Mouse (Mus musculus) 416B (cell line): ENCODE results near the gene Supt7l.

Experiments used
- DNase-seq: peaks from one replicate; pipeline ENCODE4 v3.0.0; 2011; ENCODE audit warnings: low read depth

The Supt7l gene

GRCm38 (mm10) chr5:31527707-31528106, at the start of gene Supt7l:
Gene Supt7l, minus strand, starts transcription at chr5:31527807.
- DNase-seq, result peak; percentile 10

GRCm38 (mm10) chr5:31576539-31576975, 49.0 kb upstream of the Supt7l start:
- peak; percentile 98 for DNase-seq

GRCm38 (mm10) chr5:31573722-31574121, 46.1 kb upstream of the Supt7l start:
- no peak for DNase-seq

DNA sequence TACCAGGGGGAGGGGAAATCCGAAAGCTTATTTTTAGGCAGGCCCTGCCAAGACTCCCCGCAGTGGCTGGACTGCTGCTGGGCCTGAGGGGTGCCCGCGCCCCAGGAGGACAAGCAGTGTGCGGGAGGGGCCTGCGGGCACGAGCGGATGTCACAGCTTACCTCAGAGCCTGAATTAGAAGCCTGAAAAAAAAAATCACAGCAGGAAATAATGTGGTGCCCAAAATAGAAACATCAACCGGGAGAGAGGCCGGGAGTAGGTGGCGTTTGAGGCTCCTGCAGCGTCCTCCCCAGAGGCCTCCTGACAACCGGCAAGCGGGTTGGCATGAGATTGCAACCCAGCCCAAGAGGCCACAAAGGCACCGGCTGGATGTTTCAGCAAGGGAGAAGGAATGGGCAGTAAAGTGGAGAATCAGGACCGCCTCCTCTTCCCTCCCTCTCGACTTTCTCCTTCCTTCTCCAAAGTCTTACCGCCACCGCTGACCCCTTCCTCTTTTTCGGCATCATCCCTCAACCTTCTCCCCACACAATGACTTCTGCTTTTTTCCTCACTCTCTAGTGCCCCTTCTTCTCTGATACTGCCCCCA, 43.5 kb upstream of the Supt7l start:
- DNase-seq, result peak; percentile 60

DNA sequence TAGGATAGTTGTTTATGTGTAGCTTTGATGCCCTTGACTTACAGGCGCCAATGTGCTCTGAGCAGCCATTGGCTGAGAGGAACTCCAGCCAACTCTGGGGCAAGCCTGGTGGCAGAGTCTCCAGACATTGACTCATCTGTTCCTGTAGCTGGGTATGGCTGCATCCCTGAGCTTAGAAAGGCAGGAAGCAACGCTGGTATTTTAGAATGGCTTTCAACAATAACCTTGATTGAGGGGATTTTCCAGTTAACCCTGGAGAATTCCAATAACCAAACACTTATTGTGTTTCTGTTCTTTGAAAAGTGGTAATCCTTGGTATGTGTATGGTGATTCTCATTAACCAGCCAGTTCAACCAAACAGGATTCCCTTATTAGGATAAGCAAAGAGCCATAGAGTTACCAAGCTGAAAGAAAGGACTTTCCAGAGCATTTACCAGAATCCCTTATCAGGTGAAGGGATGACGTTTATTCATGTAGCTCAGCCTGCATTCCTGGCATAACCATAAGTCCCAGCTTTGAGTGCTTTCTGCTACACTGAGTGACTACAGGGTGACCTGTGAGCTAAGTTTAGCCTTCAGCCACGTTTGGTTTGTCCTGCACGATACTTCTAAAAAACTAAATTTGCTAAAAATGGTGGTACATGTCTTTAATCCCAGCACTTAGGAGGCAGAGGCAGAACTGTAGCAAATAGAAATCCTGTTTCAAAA, 40.5 kb upstream of the Supt7l start:
- DNase-seq, result peak; percentile 24

DNA sequence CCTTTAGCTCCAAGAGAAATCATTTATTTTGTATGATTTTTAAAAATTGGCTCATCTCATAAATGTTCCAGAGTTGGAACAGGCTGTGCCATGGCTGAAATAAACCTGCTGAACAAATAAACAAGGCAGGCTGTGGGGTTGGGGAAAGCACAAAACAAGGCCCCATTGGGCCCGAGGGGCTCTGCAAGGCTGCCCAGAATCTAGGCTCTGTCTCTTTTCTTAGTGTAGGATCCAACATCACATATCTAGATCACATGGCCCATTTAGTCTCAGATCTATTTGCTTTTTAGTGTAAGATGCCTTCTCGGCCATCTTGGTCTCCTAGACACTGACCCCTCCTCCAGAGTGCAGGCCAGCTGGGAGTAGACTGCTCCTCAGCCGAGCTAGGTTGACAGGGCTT, 38.9 kb upstream of the Supt7l start:
- no peak for DNase-seq

DNA sequence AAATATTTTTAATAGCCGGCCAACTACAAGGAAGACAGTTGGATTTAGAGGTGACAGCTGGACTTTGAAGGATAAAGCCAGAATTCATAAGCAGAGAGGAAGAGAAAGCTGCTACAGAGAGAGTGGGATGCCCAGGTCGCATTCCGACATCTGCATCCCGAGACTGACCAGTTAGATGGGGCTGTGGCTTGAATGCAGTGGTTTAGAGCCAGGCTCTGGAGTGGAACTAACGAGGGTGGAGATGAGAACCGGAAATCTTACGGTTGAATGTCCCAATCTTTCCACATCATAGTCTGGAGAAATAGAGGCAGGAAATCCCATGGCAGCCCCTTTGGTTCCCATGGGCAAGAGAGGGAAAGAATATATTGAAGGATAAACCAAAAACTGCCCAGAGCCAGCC, 38.4 kb upstream of the Supt7l start:
- no peak for DNase-seq

DNA sequence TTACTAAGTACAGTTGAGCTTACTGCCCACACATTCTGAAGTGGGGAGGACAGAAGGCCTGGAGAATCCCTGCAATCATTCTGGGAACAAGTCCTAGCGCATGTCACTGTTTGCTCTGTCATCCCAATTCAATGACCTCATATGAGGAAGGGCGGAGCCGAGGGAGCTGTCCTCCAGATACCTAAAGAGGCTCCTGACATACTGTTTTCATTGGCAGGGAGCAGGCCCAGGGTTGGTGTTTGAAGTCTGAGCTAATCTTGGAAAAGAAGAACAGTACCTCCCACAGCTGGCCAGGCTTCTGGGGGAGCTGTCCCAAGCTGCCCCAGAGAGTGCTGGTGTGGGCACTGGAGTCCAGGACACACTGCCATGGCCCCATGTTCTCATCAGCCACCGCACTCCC, 37.4 kb upstream of the Supt7l start:
- DNase-seq, result no peak

GRCm38 (mm10) chr5:31563905-31564304, 36.3 kb upstream of the Supt7l start:
- DNase-seq, result no peak

DNA sequence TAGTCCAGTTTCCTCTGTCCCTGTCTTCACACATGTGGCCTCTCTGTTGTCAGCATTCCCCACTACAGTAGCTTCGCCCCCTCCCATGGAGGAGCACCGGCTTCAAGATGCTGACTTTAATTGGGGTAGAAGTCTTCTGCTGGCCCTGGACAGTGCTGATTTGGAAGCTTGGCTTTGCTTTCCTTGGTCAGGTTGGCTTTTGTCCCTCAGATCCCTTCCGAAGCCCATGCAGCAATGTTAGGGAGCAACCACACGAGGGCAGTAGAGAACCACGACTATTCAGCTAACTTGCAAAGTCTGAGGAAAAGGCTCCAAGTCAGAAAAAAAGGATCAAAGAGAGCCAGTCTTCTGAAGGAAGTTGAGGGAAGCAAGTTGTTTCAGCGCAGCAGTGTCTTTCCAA, 35.9 kb upstream of the Supt7l start:
- DNase-seq, result peak; percentile 81

DNA sequence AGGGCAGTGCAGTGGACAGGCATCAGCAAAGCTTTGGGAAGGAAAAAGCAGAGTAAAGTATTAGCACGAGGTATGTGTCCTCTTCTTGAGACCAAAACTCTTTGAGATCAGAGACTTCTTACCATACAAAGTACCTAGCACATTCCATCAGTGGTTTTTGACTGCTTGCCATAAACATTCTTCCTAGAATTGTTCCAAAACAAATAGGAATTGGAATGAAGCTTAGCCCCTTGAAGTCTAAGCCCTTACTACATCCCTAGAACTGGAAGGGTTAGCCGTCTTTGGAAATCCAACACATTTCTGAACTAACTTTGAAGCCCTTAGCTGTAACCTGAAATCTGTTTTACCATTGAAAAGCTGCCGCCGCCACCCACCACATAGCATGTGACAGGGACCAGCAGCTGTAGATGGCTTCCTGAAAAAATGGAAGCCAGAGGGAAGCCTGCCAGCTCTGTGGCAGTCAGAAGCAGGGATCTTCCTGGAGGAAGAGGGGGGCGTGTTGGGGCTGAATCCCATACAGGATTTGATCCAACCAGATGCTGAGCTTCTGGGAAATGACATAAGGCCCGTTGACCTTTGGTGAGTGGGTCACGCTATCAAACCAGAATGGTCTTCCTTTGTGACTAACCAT, 34.5 kb upstream of the Supt7l start:
- no peak for DNase-seq

DNA sequence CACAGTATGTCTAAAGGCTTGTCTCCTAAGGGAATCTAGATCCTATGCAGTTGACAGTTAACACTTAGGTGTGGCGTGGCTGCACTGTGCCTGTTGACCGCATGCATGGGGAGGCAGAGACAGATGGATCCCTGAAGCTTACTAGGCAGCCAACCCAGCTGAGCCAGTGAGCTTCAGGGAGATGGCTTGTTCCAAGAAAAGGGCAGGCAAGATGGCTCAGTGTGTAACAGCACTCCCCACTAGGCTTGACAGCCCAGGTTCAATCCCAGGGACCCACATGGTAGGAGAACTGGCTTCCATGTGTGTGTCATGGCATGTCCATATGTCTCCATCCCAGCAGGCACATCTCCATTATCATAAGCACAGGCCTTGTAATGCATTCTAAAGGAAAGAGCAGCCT, 32.7 kb upstream of the Supt7l start:
- no peak for DNase-seq

- no peak for DNase-seq
These were observed 31.8 kb upstream of the Supt7l start for GRCm38 (mm10) chr5:31559401-31559800.

DNA sequence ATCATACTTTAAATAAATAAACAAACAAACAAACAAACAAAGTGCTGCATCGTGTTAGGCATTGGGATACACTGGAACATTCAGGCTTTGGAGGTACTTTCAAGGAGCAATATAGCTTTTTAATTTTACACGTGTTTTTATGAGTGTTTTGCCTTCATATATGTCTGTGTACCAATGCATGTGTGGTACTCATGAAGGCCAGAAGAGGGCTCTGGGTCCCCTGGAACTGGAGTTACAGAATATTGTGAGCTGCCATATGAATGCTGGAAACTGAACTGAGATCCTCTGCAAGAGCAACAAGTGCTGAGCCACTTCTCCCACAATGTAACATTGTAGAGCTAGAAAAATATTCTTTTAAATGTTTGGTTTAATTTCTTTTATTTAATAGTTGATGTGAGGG, 7.6 kb upstream of the Supt7l start:
- peak; percentile 36 for DNase-seq

- peak; percentile 71 for DNase-seq
These were observed 953 bp upstream of the Supt7l start for GRCm38 (mm10) chr5:31528560-31528959.

DNA sequence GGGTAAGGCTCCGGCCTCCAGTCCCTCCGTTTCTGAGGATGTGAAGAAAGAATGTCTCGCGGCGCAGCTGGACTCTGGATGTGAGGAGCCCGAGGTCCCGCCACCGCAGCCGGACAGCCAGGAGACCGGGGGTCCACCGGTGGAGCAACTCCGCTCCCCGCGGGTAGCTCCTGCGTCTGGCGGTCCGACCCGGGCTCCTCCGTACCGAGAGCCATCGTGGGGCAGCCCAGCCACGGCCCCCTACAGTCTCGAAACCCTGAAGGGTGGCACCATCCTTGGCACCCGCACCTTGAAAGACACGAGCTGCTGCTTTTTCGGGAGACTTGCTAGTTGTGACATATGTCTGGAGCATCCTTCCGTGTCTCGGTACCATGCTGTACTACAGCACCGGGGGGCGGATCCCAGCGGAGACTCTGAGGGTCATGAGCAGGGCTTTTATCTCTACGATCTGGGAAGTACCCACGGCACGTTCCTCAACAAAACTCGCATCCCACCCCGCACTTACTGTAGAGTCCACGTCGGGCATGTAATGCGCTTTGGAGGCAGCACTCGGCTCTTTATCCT, 408 bp downstream of the Supt7l start:
- DNase-seq, result peak; percentile 10

DNA sequence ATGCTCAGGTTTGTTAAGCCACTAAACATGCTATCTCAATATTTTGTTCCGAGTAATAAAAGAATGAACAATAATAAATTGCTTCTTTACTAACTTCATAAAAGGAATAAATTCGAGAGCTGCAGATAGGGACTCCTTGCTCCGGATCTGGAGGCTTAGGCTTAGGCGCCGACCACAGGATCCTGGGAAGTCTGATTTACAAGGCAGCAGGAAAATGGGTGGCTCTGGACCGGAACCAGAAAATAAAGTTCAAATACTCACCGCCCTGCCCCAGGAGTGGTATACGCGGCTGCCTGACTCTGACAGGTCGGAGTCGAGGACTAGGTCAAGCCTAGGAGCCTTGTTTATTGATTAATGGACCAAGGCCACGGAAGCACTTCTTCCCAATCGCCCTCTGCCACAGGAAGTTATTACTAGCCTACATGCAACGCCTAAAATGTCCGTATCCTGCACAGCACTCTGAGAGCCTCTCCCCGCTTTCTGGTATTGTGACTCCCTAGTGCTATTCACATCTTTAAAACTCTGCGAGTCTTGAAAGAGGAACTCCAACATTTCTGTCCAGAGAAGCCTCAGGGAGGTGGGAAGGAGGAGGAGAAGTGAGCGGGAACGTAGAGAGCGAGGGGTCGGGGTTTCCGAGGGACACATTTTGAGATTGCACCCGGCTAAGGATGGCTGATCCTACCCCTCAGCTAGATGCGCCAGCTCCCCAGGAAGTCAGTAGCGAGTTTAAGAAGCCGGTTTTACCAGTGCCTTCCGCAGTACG, 1.1 kb downstream of the Supt7l start, which contains the start of gene Slc4a1ap:
TSS of gene Slc4a1ap (plus strand) at position 642 of the 763 bp plus-strand sequence.
- DNase-seq, result peak; percentile 91

- DNase-seq, result no peak
These were observed 7.1 kb downstream of the Supt7l start for GRCm38 (mm10) chr5:31520556-31520955.

DNA sequence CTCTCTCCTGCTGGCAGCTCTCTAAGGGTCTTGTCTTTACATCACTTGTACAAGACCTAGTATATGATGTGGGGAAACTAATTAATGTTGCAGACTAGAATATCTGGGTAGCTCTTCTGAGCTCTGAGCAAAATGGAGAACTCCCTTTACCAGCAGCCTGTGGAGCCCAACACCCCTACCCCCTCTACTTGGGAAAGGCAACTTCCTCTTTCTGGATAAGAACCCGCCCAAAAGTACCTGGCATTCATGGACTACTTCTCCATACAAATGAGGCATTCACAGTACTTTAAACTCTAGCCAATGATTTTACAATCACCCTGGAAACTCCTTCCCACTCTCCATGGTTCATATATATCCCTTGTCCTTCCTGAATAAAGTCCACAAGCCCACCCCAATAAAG, 15.1 kb downstream of the Supt7l start:
- DNase-seq, result peak; percentile 39

- no peak for DNase-seq
These were observed 22.8 kb downstream of the Supt7l start for GRCm38 (mm10) chr5:31504843-31505242.

DNA sequence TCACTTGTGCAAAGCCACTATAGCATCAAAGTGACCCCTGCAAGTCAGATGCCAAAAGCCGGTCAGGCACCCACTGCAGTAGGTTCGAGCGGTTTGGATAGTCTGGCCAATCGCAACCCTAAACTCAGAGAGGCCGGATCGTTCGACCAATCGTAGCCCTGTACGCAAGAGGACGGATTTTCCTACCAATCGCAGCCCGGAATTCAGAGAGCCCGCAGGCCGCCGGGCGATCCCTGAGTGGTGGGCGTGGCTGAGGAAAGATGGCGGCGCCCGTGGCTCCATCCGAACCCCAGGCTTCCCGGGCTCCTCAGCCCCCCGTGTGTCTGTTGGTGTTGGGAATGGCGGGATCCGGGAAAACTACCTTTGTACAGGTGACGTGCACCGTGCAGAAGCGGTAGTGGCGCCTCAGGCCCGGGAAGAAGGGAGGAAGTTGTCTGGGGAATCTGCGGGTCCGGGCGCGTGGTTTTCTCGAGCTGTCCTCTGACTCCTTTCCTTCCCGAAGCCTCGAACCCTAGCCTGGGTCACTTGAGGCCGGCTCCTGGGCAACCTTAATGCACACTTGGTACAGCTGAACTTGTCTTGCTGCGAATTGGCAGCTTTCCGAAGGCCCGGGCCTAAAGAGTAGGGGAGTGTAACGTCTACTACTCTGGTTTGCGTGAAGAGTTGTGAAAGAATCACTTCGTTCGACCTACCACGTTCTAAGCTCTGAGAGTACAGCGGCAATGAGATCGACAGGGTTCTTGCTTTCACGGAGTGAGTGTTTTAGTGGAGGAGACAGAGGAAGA, 32.9 kb downstream of the Supt7l start, which contains the start of gene Gpn1:
TSS of gene Gpn1 (plus strand) at position 229 of the 785 bp plus-strand sequence.
- DNase-seq, result peak; percentile 94
